Mouse (Mus musculus): ENCODE results near the gene Ganab. TPM values are rescaled to one million over a fixed set of nuclear protein-coding genes. Genes with fewer than 3 reads are reported as not detected.
"Not testable (repeated sequence)": the region's sequence is repeated elsewhere in the genome, so short reads cannot be mapped to it uniquely, and the experiment has no call there.

Gene Ganab
- total and polyA plus RNA-seq, 2 experiments from 2014 or later = 26.4 to 56.3 TPM

DNA sequence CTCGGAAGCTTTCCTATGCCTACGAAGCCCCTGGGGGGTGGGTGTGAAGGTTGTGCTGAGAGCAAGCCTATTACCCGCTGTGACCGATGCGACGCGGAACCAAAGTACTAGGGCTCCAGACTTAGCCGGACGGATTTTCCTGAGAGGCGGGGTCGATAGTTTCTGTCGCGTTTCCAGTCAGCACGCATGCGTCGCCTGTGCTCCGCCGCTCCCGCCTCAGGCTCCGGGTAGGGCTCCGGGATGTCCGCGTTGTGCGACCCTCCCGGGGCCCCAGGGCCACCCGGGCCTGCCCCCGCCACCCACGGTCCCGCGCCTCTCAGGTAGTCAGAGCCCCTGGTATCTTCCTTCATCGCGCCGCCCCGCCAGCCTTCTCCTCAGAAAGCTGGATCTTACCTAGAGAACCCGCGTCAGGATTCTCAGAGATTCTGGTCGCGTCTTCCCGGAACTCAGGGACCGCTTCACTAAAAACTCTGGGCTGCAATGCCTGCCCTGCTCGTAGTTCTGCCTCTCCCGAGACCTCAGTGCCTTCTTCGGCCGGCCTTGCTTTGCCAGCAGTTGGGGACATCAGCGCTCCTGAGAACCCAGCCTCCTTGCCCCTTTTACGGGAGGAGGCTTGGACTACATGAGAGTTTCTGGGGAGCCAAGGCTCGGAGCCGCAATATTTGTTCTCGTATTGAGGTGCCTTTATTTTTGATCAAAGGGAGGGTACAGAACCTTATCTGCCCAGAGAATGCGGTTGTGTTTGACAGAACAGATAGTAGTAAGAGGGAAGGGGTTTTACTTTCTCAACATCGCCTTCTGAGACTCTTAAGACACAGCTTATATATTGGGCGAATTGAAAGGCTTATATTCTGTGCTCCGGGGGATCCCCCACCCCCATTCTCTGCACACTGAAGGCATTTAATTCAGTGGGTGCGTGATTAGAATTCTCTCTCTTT is 4.8 kb upstream of the Ganab start, which contains the start of gene Ints5:
Gene Ints5 (plus strand): TSS at position 177 of the 938 bp plus-strand sequence.
- Histone ChIP-seq H3K36me3 (replicated peaks; ENCODE audit: control insufficient read depth, insufficient read depth, low read length) (peaks cover 11% of the 10 kb centered on the region), H3K27ac (ENCODE audit: low read depth) (peak within 1 kb of the TSS; percentile 75), H3K4me2 (ENCODE audit: low read depth, low read length) (peak within 1 kb of the TSS; percentile 76), H3K9ac (replicated peaks; ENCODE audit: low read depth, low read length) (peak within 1 kb of the TSS; percentile 88), H3K4me3 (ENCODE audit: low read depth, low read length) (peak within 1 kb of the TSS; percentile 69), H3K9me3 (replicated peaks; ENCODE audit: control insufficient read depth, low read length) (no peaks in the 10 kb centered on the region), H3K4me1 (ENCODE audit: control insufficient read depth, insufficient read depth) (peaks cover 6% of the 10 kb centered on the region; the same call in 1 of the 2 replicates), H3K27me3 (ENCODE audit: control insufficient read depth, insufficient read depth, low read length) (no peaks in the 10 kb centered on the region)
- ATAC-seq (ENCODE audit: insufficient read depth, low read depth) (peak; percentile 53), DNase-seq (ENCODE audit: low spot score) (peak; percentile 76)
- TF ChIP-seq EP300 (IDR thresholded peaks at IDR 0.05; ENCODE audit: low read depth) (no peak), CTCF (IDR thresholded peaks at IDR 0.05; ENCODE audit: low read depth) (no peak)
- WGBS = 2% methylated on average over 54 of the region's 54 CpGs

DNA sequence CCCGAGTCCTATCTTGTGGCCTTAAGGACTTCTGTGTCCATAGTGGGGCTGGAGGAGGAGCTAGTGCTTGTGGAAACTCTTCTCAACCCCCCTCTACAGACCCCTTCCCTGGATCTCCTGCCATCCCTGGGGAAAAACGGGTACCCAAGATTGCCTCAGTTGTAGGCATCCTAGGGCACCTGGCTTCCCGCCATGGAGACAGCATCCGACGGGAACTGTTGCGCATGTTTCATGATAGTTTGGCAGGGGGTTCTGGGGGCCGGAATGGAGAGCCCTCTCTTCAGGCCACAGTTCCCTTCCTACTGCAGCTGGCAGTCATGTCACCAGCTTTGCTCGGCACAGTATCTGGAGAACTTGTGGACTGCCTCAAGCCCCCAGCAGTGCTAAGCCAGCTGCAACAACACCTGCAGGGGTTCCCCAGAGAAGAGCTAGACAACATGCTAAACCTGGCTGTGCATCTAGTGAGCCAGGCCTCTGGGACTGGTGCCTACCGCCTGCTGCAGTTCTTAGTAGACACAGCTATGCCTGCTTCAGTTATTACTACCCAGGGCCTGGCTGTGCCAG is 2.4 kb upstream of the Ganab start:
- no peak for DNase-seq (ENCODE audit: low spot score)
- no peak overlapping the region for H3K9ac ChIP-seq (replicated peaks; ENCODE audit: low read depth, low read length)
- no peak overlapping the region for H3K27ac ChIP-seq (ENCODE audit: low read depth)
- peaks cover 16% of the 10 kb centered on the region for H3K4me1 ChIP-seq (ENCODE audit: control insufficient read depth, insufficient read depth)
- peaks cover 11% of the 10 kb centered on the region for H3K36me3 ChIP-seq (replicated peaks; ENCODE audit: control insufficient read depth, insufficient read depth, low read length)
- WGBS = 87% methylated on average over 9 of the region's 9 CpGs
- TF ChIP-seq CTCF (IDR thresholded peaks at IDR 0.05; ENCODE audit: low read depth) (no peak), EP300 (IDR thresholded peaks at IDR 0.05; ENCODE audit: low read depth) (no peak)
- H3K9me3 ChIP-seq (replicated peaks; ENCODE audit: control insufficient read depth, low read length) = no peaks in the 10 kb centered on the region
- ATAC-seq (ENCODE audit: insufficient read depth, low read depth) = no peak
- H3K4me2 ChIP-seq (ENCODE audit: low read depth, low read length) = no peak overlapping the region
- no peaks in the 10 kb centered on the region for H3K27me3 ChIP-seq (ENCODE audit: control insufficient read depth, insufficient read depth, low read length)
- no peak overlapping the region for H3K4me3 ChIP-seq (ENCODE audit: low read depth, low read length)

GRCm38 (mm10) chr19:8896231-8896630 is 1.6 kb upstream of the Ganab start:
- H3K4me3 ChIP-seq (ENCODE audit: low read depth, low read length); ATAC-seq (ENCODE audit: insufficient read depth, low read depth); H3K9ac ChIP-seq (replicated peaks; ENCODE audit: low read depth, low read length); H3K4me2 ChIP-seq (ENCODE audit: low read depth, low read length); H3K27ac ChIP-seq (ENCODE audit: low read depth); H3K27me3 ChIP-seq (ENCODE audit: control insufficient read depth, insufficient read depth, low read length); H3K9me3 ChIP-seq (replicated peaks; ENCODE audit: control insufficient read depth, low read length); DNase-seq (ENCODE audit: low spot score): not testable (repeated sequence)
- peaks cover 16% of the 10 kb centered on the region for H3K4me1 ChIP-seq (ENCODE audit: control insufficient read depth, insufficient read depth)
- WGBS = 90% methylated on average over 5 of the region's 5 CpGs
- peaks cover 11% of the 10 kb centered on the region for H3K36me3 ChIP-seq (replicated peaks; ENCODE audit: control insufficient read depth, insufficient read depth, low read length)

GRCm38 (mm10) chr19:8897211-8897864 is 533 bp upstream of the Ganab start:
- WGBS = 24% methylated on average over 21 of the region's 21 CpGs
- H3K27me3 ChIP-seq (ENCODE audit: control insufficient read depth, insufficient read depth, low read length); H3K9me3 ChIP-seq (replicated peaks; ENCODE audit: control insufficient read depth, low read length); DNase-seq (ENCODE audit: low spot score): not testable (repeated sequence)
- Histone ChIP-seq H3K4me2 (ENCODE audit: low read depth, low read length) (peak overlapping the region; percentile 82), H3K9ac (replicated peaks; ENCODE audit: low read depth, low read length) (peak overlapping the region; percentile 52), H3K27ac (ENCODE audit: low read depth) (peak overlapping the region; percentile 87), H3K4me1 (ENCODE audit: control insufficient read depth, insufficient read depth) (peaks cover 16% of the 10 kb centered on the region), H3K36me3 (replicated peaks; ENCODE audit: control insufficient read depth, insufficient read depth, low read length) (peaks cover 15% of the 10 kb centered on the region), H3K4me3 (ENCODE audit: low read depth, low read length) (peak overlapping the region; percentile 89)
- peak; percentile 33 for ATAC-seq (ENCODE audit: insufficient read depth, low read depth)

GRCm38 (mm10) chr19:8898576-8898975 is 705 bp downstream of the Ganab start:
- peak overlapping the region; percentile 82 for H3K4me2 ChIP-seq (ENCODE audit: low read depth, low read length)
- H3K27ac ChIP-seq (ENCODE audit: low read depth) = peak overlapping the region; percentile 91
- peaks cover 16% of the 10 kb centered on the region for H3K4me1 ChIP-seq (ENCODE audit: control insufficient read depth, insufficient read depth)
- no peak for ATAC-seq (ENCODE audit: insufficient read depth, low read depth)
- H3K4me3 ChIP-seq (ENCODE audit: low read depth, low read length) = peak overlapping the region; percentile 89
- no peaks in the 10 kb centered on the region for H3K27me3 ChIP-seq (ENCODE audit: control insufficient read depth, insufficient read depth, low read length)
- H3K9ac ChIP-seq (replicated peaks; ENCODE audit: low read depth, low read length) = peak overlapping the region; percentile 93
- TF ChIP-seq CTCF (IDR thresholded peaks at IDR 0.05; ENCODE audit: low read depth) (no peak), EP300 (IDR thresholded peaks at IDR 0.05; ENCODE audit: low read depth) (no peak)
- H3K36me3 ChIP-seq (replicated peaks; ENCODE audit: control insufficient read depth, insufficient read depth, low read length) = peaks cover 27% of the 10 kb centered on the region
- WGBS = 6% methylated on average over 13 of the region's 13 CpGs
- no peak for DNase-seq (ENCODE audit: low spot score)
- no peaks in the 10 kb centered on the region for H3K9me3 ChIP-seq (replicated peaks; ENCODE audit: control insufficient read depth, low read length)
